Mouse (Mus musculus) frontal cortex, postnatal 36 days (tissue): ENCODE measurements around the gene Men1.
"Not testable (repeated sequence)": the region's sequence is repeated elsewhere in the genome, so short reads cannot be mapped to it uniquely, and the experiment has no call there.

Experiments used
- DNase-seq, 2 experiments: peaks; one replicate each; pipeline ENCODE4 v3.0.0; 2022; ENCODE audit warnings: low spot score in 2 of 2

Men1 gene

GRCm38 (mm10) chr19:6304787-6305516 is 29.8 kb upstream of the Men1 start:
- DNase-seq = peak; percentile 80 to 83

GRCm38 (mm10) chr19:6305517-6306115 is 29.2 kb upstream of the Men1 start:
- no peak for DNase-seq

- DNase-seq = no peak
Observed at GRCm38 (mm10) chr19:6306137-6306551, 28.6 kb upstream of the Men1 start, which contains the start of gene Cdc42bpg. Cdc42bpg (plus strand) TSS chr19:6306456.

- no peak for DNase-seq
Observed at GRCm38 (mm10) chr19:6306586-6306985, 28.2 kb upstream of the Men1 start.

GRCm38 (mm10) chr19:6307733-6308531 is 26.8 kb upstream of the Men1 start:
- no peak for DNase-seq

- DNase-seq = no peak
Observed at GRCm38 (mm10) chr19:6310181-6310580, 24.6 kb upstream of the Men1 start.

- not testable (repeated sequence) for DNase-seq
Observed at GRCm38 (mm10) chr19:6311783-6312182, 23.0 kb upstream of the Men1 start.

- no peak for DNase-seq
Observed at GRCm38 (mm10) chr19:6313796-6314195, 21.0 kb upstream of the Men1 start.

GRCm38 (mm10) chr19:6314513-6314912 is 20.3 kb upstream of the Men1 start:
- no peak for DNase-seq

GRCm38 (mm10) chr19:6315573-6315972 is 19.2 kb upstream of the Men1 start:
- DNase-seq = no peak

GRCm38 (mm10) chr19:6318145-6318544 is 16.6 kb upstream of the Men1 start:
- DNase-seq = no peak

GRCm38 (mm10) chr19:6321358-6321757 is 13.4 kb upstream of the Men1 start:
- DNase-seq = no peak

- DNase-seq = no peak
Observed at GRCm38 (mm10) chr19:6321786-6322621, 12.8 kb upstream of the Men1 start.

GRCm38 (mm10) chr19:6324751-6325150 is 10.0 kb upstream of the Men1 start:
- no peak for DNase-seq

GRCm38 (mm10) chr19:6331178-6331577 is 3.6 kb upstream of the Men1 start:
- no peak for DNase-seq

GRCm38 (mm10) chr19:6331719-6332516 is 2.9 kb upstream of the Men1 start:
- DNase-seq = peak in 1 of 2 experiments; percentile 49

- no peak for DNase-seq
Observed at GRCm38 (mm10) chr19:6333761-6334595, 801 bp upstream of the Men1 start.

GRCm38 (mm10) chr19:6335458-6335827 is 664 bp downstream of the Men1 start:
- no peak for DNase-seq

- DNase-seq = no peak
Observed at GRCm38 (mm10) chr19:6336920-6337319, 2.1 kb downstream of the Men1 start.

GRCm38 (mm10) chr19:6338171-6338570 is 3.4 kb downstream of the Men1 start:
- no peak for DNase-seq
